Mouse (Mus musculus): ENCODE results near the gene Cit. TPM values are rescaled to one million over a fixed set of nuclear protein-coding genes. Genes with fewer than 3 reads are reported as not detected.

The Cit gene
- total and polyA plus RNA-seq, 3 experiments, result 21.5 to 32.9 (median 24.1) TPM

DNA sequence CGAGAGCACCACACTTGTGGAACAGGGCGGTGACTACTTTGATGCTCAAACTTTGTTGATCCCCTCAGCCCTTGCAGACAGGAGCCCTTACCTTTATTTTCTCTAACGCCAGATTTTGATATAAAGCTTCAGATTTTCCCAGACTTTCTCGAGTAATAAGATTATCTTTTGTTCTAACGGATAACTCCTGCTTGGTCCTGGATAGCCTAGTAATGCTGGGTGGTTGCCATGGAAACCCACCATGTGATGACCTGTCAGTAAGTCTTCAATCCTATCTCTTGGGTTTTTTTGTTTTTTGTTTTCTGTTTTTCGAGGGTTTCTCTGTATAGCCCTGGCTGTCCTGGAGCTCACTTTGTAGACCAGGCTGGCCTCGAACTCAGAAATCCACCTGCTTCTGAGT is 197.2 kb downstream of the Cit start:
- Histone ChIP-seq H3K9me3 (replicated peaks; ENCODE audit: insufficient read depth, low read length) (no peaks in the 10 kb centered on the region), H3K4me1 (ENCODE audit: control insufficient read depth in 1 of 2, insufficient read depth in 2 of 2, low read length in 2 of 2) (no peaks in the 10 kb centered on the region), H3K9ac (ENCODE audit: control insufficient read depth, low read depth, low read length, poor library complexity, severe bottlenecking) (no peak overlapping the region), H3K27me3 (ENCODE audit: control insufficient read depth in 1 of 2, insufficient read depth in 2 of 2, low read length in 2 of 2) (no peaks in the 10 kb centered on the region; a peak in 1 of 4 replicates), H3K27ac (ENCODE audit: control insufficient read depth, low read depth, low read length) (no peak overlapping the region), H3K79me2 (ENCODE audit: control insufficient read depth, insufficient read depth, low read length, poor library complexity) (no peaks in the 10 kb centered on the region), H3K4me3 (ENCODE audit: control insufficient read depth in 1 of 2, insufficient read depth in 1 of 2, low read depth in 2 of 2, low read length in 2 of 2) (no peak overlapping the region), H3K36me3 (ENCODE audit: control insufficient read depth in 1 of 2, insufficient read depth in 2 of 2, low read length in 2 of 2) (no peaks in the 10 kb centered on the region)
- TF ChIP-seq RAD21 (IDR thresholded peaks at IDR 0.05; ENCODE audit: low read depth, low read length) (no peak), TCF12 (IDR thresholded peaks at IDR 0.05; ENCODE audit: low read depth, low read length) (no peak), NRF1 (IDR thresholded peaks at IDR 0.05; ENCODE audit: insufficient read depth, low read depth, low read length, poor library complexity, severe bottlenecking) (no peak), HCFC1 (IDR thresholded peaks at IDR 0.05; ENCODE audit: low read depth, low read length) (no peak), SIN3A (IDR thresholded peaks at IDR 0.05; ENCODE audit: low read length) (no peak), POLR2A (IDR thresholded peaks at IDR 0.05; ENCODE audit: control insufficient read depth in 1 of 2, insufficient read depth in 1 of 2, low read depth in 1 of 2, low read length in 2 of 2, poor library complexity in 1 of 2) (no peak), ETS1 (IDR thresholded peaks at IDR 0.05; ENCODE audit: low read depth, low read length) (no peak), ELF1 (IDR thresholded peaks at IDR 0.05; ENCODE audit: low read depth, low read length) (no peak), NELFE (IDR thresholded peaks at IDR 0.05; ENCODE audit: low read depth, low read length) (no peak), MAZ (IDR thresholded peaks at IDR 0.05; ENCODE audit: low read depth, low read length) (no peak), MYC (IDR thresholded peaks at IDR 0.05; ENCODE audit: low read depth, low read length) (no peak), USF1 (IDR thresholded peaks at IDR 0.05; ENCODE audit: low read depth, low read length) (no peak), ZNF384 (IDR thresholded peaks at IDR 0.05; ENCODE audit: low read depth, low read length) (no peak), MEF2A (IDR thresholded peaks at IDR 0.05; ENCODE audit: extremely low read depth, insufficient replicate concordance, low read depth, low read length, poor library complexity, severe bottlenecking) (no peak), TBP (IDR thresholded peaks at IDR 0.05; ENCODE audit: low read depth, low read length) (no peak)
- no peak for DNase-seq (ENCODE audit: low read depth, low spot score)

GRCm38 (mm10) chr5:116045581-116045980 is 200.5 kb downstream of the Cit start:
- Histone ChIP-seq H3K4me3 (ENCODE audit: control insufficient read depth in 1 of 2, insufficient read depth in 1 of 2, low read depth in 2 of 2, low read length in 2 of 2) (no peak overlapping the region), H3K27ac (ENCODE audit: control insufficient read depth, low read depth, low read length) (no peak overlapping the region), H3K27me3 (ENCODE audit: control insufficient read depth in 1 of 2, insufficient read depth in 2 of 2, low read length in 2 of 2) (no peaks in the 10 kb centered on the region; a peak in 1 of 4 replicates), H3K9ac (ENCODE audit: control insufficient read depth, low read depth, low read length, poor library complexity, severe bottlenecking) (no peak overlapping the region), H3K79me2 (ENCODE audit: control insufficient read depth, insufficient read depth, low read length, poor library complexity) (no peaks in the 10 kb centered on the region), H3K9me3 (replicated peaks; ENCODE audit: insufficient read depth, low read length) (no peaks in the 10 kb centered on the region), H3K36me3 (ENCODE audit: control insufficient read depth in 1 of 2, insufficient read depth in 2 of 2, low read length in 2 of 2) (no peaks in the 10 kb centered on the region), H3K4me1 (ENCODE audit: control insufficient read depth in 1 of 2, insufficient read depth in 2 of 2, low read length in 2 of 2) (no peaks in the 10 kb centered on the region)
- no peak for DNase-seq (ENCODE audit: low read depth, low spot score)
- TF ChIP-seq POLR2A (IDR thresholded peaks at IDR 0.05; ENCODE audit: control insufficient read depth in 1 of 2, insufficient read depth in 1 of 2, low read depth in 1 of 2, low read length in 2 of 2, poor library complexity in 1 of 2), result no peak
- no peak for TF ChIP-seq E2F4 (IDR thresholded peaks at IDR 0.05; ENCODE audit: borderline replicate concordance, low read depth, low read length)
- no peak for TF ChIP-seq NRF1 (IDR thresholded peaks at IDR 0.05; ENCODE audit: insufficient read depth, low read depth, low read length, poor library complexity, severe bottlenecking)
- TF ChIP-seq ZKSCAN1 (IDR thresholded peaks at IDR 0.05; ENCODE audit: low read depth, low read length), result no peak
- TF ChIP-seq USF2 (IDR thresholded peaks at IDR 0.05; ENCODE audit: borderline replicate concordance in 1 of 2, insufficient read depth in 1 of 2, low read depth in 1 of 2, low read length in 2 of 2), result no peak
- no peak for TF ChIP-seq POLR2AphosphoS5 (IDR thresholded peaks at IDR 0.05; ENCODE audit: borderline replicate concordance, low read depth, low read length)
- TF ChIP-seq KAT2A (conservative IDR thresholded peaks at IDR 0.05; ENCODE audit: low read depth, low read length), result no peak
- no peak for TF ChIP-seq MAFK (IDR thresholded peaks at IDR 0.05; ENCODE audit: borderline replicate concordance, low read depth, low read length)
- TF ChIP-seq ZNF384 (IDR thresholded peaks at IDR 0.05; ENCODE audit: low read depth, low read length), result no peak
- no peak for TF ChIP-seq UBTF (IDR thresholded peaks at IDR 0.05; ENCODE audit: borderline replicate concordance, insufficient read depth, low read depth, low read length)

All from MEL (cell line).